Mouse (Mus musculus) kidney, postnatal 14 days (tissue): Measurements from ENCODE around the gene Fggy.

Source experiments
- DNase-seq: peaks from one replicate; pipeline ENCODE4 v3.0.0; 2022; ENCODE audit warnings: mixed read lengths

Fggy gene

DNA sequence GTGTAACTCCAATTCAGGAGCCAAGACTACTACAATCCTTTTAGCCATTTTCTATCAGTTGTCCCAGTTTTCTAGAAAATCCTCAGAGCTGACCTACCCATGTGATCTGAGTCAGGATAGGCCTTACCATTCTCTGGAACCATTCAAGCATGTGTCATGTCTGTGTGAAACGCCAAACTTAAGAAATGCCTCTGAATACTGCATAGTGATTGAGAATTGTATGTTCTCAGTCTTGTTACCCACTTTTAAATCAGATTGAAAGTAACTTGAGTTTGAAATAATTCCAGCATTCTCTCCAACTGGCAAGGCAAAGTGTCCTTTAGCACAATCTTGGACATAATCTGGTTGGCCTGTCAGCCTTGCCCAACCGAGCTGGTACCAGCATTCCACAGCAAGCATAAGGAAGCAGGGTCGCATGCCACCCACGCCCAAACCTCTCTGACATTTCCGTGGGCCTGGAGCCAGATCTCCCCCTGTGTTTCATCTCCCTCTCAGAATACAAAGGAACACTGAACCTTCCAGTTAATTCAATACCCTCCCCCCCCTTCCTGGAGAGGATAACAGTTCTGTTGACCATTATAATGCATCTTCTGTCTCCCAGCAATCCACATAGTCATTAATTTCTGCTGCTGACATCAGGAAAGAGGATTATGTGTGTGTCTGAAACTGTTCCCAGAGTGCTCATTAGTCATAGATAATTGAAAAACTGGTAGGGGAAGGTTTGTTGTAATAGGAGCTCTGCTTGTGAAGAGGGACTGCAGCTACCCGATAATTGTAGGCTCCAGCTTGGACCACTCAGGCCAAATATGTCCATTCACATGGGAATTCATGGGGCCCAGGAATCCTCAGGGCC, 176.3 kb downstream of the Fggy start:
- peak; percentile 76 for DNase-seq

DNA sequence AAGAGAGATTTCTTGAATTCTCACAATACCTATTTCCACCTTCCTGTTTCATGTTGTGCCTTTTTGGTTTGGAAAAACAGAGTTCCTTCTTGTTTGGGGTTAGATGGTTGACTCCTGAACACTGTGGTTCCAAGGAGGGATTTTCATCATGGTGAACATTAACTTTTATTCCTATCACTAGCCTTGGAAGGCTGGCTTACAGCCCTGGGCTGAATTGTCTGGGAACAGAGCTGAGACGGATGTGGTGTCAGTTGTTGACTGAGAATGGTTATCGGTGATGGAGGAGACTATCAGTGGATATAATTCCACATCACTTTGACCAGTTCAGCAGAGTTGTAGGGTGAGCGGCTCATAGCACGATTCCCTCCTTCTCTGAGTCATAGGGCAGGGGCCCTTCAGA, 178.7 kb downstream of the Fggy start:
- no peak for DNase-seq

- no peak for DNase-seq
Observed at GRCm38 (mm10) chr4:95736674-95737073, 179.4 kb downstream of the Fggy start.

DNA sequence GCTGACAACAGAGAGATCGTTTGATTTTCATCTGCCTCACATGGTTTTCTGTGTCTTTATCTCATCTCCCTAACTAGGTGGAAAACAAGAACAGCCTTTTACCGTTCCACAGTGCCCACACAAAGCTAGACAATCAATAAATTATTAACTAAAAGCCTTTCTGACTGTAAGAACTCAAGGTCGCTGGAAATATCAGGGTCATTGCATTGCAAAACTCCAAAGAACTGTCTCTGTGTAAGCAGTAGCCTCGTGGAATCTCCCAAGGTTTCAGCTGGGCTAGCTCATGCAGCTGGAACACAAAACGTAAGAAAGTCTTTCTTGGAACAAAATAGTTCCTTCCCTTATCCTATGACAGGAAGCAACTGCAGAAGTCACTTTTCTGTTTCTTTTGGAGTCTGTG, 180.9 kb downstream of the Fggy start:
- DNase-seq = peak; percentile 81

GRCm38 (mm10) chr4:95738725-95739124, 181.4 kb downstream of the Fggy start:
- DNase-seq = peak; percentile 32

- DNase-seq = no peak
Observed at GRCm38 (mm10) chr4:95741115-95741734, 183.9 kb downstream of the Fggy start.

GRCm38 (mm10) chr4:95742986-95743385, 185.7 kb downstream of the Fggy start:
- peak; percentile 55 for DNase-seq

GRCm38 (mm10) chr4:95746954-95747353, 189.6 kb downstream of the Fggy start:
- peak; percentile 57 for DNase-seq

- no peak for DNase-seq
Observed at GRCm38 (mm10) chr4:95747415-95748202, 190.3 kb downstream of the Fggy start.

DNA sequence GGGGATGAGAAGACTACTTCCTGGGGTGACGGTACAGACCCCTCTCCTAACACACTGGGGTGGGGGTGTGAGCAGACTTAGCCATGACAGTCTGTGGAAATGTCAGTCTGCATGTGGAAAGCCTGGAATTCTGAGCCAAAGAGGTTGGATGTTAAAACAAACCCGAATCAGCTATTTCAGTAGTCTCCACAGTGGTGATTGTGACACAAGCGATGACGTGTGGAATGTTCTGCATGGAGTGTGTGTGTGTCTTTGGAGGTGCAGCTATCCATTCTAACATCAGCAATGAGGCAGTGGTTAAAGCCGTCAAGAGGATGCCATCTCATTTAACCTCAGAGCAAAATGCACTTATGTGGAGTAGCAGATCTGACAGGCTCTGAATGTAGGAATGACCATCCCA, 192.9 kb downstream of the Fggy start:
- DNase-seq = no peak

- DNase-seq = no peak
Observed at GRCm38 (mm10) chr4:95752538-95753188, 195.4 kb downstream of the Fggy start.

DNA sequence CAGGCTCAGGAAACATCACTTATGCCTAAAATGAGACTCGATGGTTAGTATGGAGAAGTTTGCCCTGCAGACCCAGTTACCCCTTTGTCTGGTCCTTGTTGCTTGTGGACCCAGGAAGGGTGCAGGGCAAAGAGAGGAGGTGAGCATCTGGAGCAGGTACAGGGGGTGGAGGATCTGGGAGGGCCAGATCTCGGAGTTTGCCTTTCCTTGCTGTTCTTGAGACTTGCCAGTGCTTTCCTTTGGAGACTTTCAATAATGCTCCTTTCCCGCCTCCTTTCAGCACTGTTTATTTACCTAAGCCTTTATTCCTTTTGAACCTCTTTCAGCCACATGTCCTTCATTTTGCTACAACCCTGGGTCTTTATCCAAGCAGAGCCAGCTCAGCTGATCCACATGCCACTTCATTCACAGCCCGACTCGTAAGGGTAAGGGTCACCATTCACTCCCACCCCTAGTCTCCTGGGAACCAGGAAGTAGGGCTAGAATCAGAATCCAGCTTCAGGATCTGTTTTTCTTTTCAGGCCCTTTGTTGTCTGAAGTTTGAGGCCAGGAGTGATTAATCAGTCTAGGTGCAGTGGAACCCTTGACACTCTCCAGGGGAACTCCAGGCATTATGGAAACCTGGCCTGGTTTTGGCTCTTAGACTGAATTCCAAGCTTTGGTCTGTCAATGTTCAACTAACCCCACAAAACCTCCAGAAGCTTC, 201.9 kb downstream of the Fggy start:
- peak; percentile 79 for DNase-seq

DNA sequence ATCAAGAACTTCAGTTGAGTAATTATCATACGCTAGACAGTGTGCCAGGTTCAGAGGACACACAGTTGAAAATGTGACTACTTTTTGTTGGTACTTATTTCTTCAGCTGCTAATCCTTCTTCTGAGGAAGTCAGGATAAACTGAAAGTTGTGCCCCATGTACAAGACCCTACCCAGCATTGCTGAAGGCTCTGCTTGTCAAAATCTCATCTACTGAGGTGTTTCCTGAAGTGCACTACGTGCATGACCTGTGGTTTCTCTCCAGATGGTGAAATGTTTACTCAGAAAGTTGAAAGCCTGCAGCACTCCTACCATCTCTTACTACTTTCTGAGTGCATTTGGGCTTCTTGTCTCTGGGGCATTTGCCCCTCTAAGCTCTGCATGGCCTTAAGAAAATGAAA, 208.1 kb downstream of the Fggy start:
- DNase-seq = no peak

- DNase-seq = no peak
Observed at GRCm38 (mm10) chr4:95770469-95770868, 213.2 kb downstream of the Fggy start.

DNA sequence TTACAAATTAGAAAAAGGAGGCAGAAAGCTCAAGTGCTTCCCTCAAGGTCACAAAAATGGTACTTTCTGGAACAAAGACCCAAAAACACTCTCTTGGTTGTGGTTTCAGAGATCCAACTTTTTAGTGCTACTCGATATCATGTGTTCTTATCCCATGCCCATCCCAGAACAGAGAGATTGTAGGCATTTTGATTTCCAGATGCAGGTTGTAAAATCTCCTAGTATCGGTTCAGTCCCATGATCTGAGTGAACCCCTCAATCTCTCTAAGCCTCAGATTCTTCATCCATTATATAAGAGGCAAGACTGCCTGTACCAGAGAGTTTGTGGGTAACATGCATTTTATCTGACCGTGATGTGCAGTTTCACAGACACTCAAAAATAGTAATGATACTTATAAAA, 214.2 kb downstream of the Fggy start:
- DNase-seq = no peak

GRCm38 (mm10) chr4:95771945-95772344, 214.6 kb downstream of the Fggy start:
- DNase-seq = peak; percentile 31

- peak; percentile 45 for DNase-seq
Observed at GRCm38 (mm10) chr4:95772663-95773062, 215.4 kb downstream of the Fggy start.

DNA sequence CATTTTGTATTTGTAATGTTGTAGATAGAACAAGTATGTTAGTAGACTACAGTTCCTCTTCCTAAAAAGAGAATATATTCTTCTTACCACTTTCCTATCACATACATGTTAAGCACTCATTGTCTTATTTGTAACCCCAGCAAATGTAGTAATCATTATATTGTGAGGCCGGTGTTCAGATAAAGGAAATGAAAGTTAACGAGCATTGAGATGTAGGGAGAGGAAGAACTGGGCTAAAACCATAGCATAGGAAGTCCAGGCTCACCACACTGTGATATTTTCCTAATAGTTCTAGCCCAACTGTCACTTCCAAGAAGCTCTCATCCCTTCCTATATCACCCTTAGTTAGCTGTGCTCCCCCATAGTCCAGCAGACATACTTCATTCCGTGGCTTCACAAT, 218.3 kb downstream of the Fggy start:
- DNase-seq = no peak

- peak; percentile 17 for DNase-seq
Observed at GRCm38 (mm10) chr4:95777839-95778238, 220.5 kb downstream of the Fggy start.

DNA sequence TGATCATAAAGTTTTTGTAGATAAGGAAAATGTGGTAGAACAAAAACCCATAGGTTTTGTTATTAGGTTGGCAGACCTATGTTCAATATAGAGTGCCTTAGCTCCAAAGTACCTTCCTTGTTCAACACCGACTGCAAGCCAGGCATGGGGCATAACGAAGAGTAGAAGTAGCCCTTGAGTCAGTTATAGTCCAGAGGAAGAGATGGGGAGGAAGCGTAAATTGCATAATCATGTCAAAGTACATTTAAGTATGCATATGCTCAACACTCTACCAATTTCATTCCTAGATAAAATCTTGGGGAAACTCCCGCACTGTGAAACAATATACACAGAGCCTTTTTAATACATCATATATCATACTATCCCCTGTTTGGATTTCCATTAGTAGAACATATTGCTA, 221.2 kb downstream of the Fggy start:
- DNase-seq = no peak

DNA sequence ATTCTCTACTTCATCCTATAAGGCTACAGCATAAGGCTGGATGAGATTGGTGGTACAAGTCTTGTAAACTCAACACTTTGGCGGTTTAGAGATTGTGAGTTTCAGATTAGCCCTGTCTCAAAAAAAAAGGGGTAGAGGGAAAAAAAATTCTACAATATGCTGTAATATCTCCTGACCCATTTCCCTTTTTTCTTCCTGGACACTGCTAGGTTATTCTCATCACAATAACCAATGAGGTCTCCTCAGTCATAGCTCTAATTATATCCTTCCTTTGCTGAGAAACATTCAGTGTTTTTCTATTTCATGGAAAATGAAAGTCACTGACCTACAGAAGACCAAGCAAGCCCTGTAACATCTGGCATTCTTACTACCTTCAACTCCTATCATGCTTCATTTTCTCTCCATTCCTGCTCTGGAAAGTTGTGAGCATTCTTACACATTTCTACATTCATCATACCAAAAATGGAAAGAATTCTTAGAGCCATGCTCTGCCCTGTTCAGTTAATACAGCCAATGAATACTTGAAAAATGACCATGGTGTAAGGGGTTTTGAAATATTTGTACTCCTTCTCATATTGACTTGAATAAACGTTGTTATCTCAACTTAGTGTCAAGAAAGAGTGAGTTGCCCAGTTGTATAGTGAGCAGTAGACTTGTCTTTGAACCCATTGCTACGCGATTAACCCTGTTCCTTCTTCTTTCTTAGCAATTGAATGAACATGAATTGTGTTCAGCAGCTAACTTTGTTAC, 227.0 kb downstream of the Fggy start:
- no peak for DNase-seq

GRCm38 (mm10) chr4:95787609-95788008, 230.3 kb downstream of the Fggy start:
- DNase-seq = peak; percentile 15
